Mouse (Mus musculus) CD4-positive, CD25-positive, alpha-beta regulatory T cell, adult 9 weeks (primary cell): ENCODE measurements around the gene Zbtb21. TPM values are rescaled to one million over a fixed set of nuclear protein-coding genes. Genes with fewer than 3 reads are reported as not detected.

Source experiments
- polyA plus RNA-seq: library from polyadenylated mRNA; unstranded; fragments of 100-300 nt; shearing (Covaris generic); gene quantifications from one replicate; pipeline ENCODE4 v1.2.1, GENCODE M21; 2017

Zbtb21 gene
- 18.8 TPM for polyA plus RNA-seq

DNA sequence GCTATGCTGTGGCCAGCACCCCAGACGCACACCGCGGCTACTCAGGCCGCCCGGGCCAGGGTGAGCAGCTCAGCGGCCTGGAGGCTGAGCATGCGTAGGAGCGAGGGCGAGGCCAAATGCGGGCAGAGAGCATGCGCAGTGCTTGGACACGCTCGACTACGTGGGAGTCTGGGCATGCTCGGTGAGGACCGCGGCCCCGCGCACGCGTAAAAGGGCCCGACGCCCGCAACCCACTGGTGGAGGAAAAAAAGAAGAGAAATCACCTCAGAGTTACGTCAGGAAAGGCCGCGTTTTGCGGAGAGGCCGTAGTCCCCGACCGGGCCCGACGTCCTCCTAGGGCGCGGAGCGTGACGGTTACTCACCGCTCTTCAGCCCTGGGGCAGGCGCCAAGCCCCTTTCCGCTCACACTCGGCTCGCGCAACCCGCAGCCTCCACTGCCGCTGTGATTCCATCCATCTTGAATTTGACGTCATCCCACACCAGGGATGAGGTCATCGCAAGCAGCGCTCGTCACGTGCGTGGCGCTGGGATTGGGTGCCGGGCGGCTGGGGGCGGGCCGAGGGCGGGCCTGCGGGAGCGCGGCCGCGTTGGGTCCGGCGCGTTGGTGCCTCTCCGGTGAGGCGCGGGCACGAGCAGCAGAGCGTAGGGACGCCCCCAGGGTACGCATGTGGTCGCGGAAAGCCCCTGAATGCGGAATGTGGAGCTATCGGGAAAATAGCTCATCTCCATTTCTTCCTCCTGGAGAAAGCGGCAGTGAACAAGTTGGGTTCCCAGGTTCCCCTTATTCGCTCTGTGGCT is at the start of gene Zbtb21, which contains the start of gene C2cd2:
TSS of gene Zbtb21 (minus strand) at position 472 of the 798 bp plus-strand sequence.
TSS of gene C2cd2 (minus strand) at position 448 of the 798 bp plus-strand sequence.

DNA sequence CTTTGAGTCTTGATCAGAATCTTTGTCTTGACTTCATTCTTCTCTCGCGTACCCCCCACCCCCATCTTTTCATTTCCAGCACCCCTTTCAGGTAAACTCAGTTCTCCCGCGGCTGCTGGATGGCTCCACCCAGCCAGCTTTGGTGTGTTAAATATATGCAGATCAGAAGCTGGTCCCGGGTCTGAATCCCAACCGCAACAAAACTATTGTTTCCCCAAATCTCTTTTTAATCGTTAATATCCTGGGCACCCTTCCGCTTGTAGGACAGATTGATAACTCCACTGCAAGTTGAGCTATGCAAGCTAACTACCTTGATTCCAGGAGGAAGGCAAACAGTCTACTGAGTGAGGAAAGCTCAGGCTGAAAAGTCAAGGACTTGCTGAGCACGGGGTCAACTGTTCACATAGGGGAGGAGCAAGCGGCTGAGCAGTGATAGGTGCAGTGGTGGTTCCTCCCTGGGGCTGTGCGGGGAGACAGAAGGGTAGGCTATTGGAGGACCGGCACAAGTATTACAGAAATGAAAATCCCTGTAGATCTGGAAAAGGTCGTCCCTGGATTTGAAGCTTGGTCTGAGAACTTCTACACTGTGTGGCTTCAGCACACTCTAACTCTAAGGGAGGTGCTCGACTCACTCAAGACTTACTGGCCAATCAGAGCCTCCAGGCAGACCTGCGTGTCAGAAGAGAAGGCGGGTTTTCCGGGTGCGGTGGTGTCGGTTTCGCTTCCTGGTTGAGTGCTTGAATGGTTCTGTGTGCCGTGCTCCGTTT is 34.4 kb upstream of the Zbtb21 start, which contains the start of gene B230307C23Rik:
TSS of gene B230307C23Rik (plus strand) at position 700 of the 767 bp plus-strand sequence.

Other genes starting within 250 kb of the Zbtb21 start
- 0.10 TPM for gene Ripk4, start 198.8 kb downstream of the Zbtb21 start, polyA plus RNA-seq
- gene Prdm15, start 110.8 kb downstream of the Zbtb21 start, polyA plus RNA-seq = 23.1 TPM
- gene C2cd2, start within 50 bp of the Zbtb21 start, polyA plus RNA-seq = 7.0 TPM
- 44.2 TPM for gene B230307C23Rik, start 34.7 kb upstream of the Zbtb21 start, polyA plus RNA-seq
- 23.2 TPM for gene A630089N07Rik, start 119.8 kb upstream of the Zbtb21 start, polyA plus RNA-seq